Mouse (Mus musculus) spleen, adult 2 months (tissue): ENCODE results near the gene Nav2. TPM values are rescaled to one million over a fixed set of nuclear protein-coding genes. Genes with fewer than 3 reads are reported as not detected.

Experiments used
- DNase-seq, 2 experiments: peaks; one replicate each; pipeline versions ENCODE4 v3.0.0 to v3.0.0-alpha.2; 2012 to 2021; ENCODE audit warnings: low spot score in 2 of 2, low read depth in 1 of 2
- H3K27ac ChIP-seq: fragments of 200-500 bp; 2 replicates; pipeline ENCODE4 v1.5.1; 2012; ENCODE audit warnings: low read length, inconsistent platforms; ENCODE audit not compliant: insufficient read depth
- H3K27me3 ChIP-seq: fragments of 200-500 bp; 2 replicates; pipeline ENCODE4 v1.6.1; 2012; ENCODE audit warnings: mild to moderate bottlenecking, moderate library complexity, low read length, inconsistent platforms; ENCODE audit not compliant: control insufficient read depth, insufficient read depth
- H3K36me3 ChIP-seq: fragments of 200-500 bp; 2 replicates; pipeline ENCODE4 v1.6.1; 2012; ENCODE audit warnings: mild to moderate bottlenecking, low read length, inconsistent platforms; ENCODE audit not compliant: control insufficient read depth, insufficient read depth
- H3K4me1 ChIP-seq: fragments of 200-500 bp; 2 replicates; pipeline ENCODE4 v1.6.1; 2011; ENCODE audit warnings: inconsistent platforms; ENCODE audit not compliant: control insufficient read depth, insufficient read depth, insufficient read length
- H3K4me3 ChIP-seq: fragments of 200-500 bp; 2 replicates; pipeline ENCODE4 v1.5.1; 2011; ENCODE audit warnings: mild to moderate bottlenecking, inconsistent platforms; ENCODE audit not compliant: insufficient read depth, insufficient read length; ENCODE audit errors: extremely low read depth
- CTCF ChIP-seq: fragments of 200-500 bp; IDR thresholded peaks from 2 replicates; pipeline ENCODE4 v1.5.1; 2011; ENCODE audit warnings: mild to moderate bottlenecking, inconsistent platforms; ENCODE audit not compliant: insufficient read depth, insufficient read length, insufficient replicate concordance; ENCODE audit errors: extremely low read depth
- POLR2A ChIP-seq: fragments of 200-500 bp; IDR thresholded peaks from 2 replicates; pipeline ENCODE4 v1.6.1; 2011; ENCODE audit warnings: low read depth, low read length, inconsistent platforms
- WGBS: fragments of 180-500 bp; shearing (Covaris S2); methylation state at CpG from one replicate; pipeline ENCODE4 v1.1.7; 2018; 5-methylcytosine and 5-hydroxymethylcytosine counted together
- polyA plus RNA-seq: library from polyadenylated mRNA; depleted of rRNA; stranded (reverse); fragments of >200 nt; gene quantifications from 2 replicates; pipeline ENCODE4 v1.2.3, GENCODE M21; 2012

Nav2 gene
- polyA plus RNA-seq, 1 experiment = 3.5 TPM

DNA sequence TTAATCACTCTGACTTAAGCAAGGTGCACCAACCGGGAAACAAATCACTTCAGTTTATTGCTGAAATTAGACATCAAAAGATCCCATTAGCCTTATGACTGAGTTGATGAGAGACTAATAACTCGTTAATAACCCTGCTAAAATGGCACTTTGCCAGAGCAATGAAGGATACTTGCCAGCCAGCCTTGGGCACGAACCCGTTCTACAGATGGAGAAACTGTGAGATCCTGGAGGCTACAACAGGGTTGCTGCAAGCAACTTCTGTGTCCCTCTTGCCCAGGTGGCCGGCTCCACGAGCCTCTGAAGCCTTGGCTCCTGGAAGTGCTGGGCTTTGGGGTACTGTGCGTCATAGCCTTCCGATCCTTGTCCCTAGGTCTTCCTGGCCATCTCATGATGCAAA is 681.1 kb downstream of the Nav2 start:
- 92% methylated on average over 8 of the region's 8 CpGs for WGBS
- Histone ChIP-seq H3K4me1 (no peaks in the 10 kb centered on the region), H3K4me3 (no peak overlapping the region), H3K27me3 (no peaks in the 10 kb centered on the region), H3K27ac (no peak overlapping the region), H3K36me3 (no peaks in the 10 kb centered on the region)
- TF ChIP-seq POLR2A = no peak
- no peak for TF ChIP-seq CTCF
- no peak for DNase-seq

DNA sequence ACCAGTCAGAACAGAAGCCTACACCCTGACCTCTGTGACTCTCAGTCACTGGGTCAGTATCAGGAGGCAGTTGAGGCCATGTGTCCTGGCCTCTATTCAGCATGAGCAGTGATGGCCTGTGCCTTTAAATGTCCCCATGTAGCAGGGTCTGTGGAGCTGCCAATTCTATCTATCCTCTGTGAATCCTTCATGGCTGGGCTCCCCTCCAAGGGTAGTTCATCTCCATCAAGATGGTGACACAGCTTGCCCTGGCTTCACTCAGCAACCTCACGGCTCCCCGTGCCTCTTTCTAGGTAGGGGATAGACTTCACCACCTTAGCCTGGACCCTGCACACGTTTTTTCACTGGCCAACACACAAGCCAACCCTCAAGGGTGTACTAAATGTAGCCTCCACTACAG is 689.3 kb downstream of the Nav2 start:
- WGBS = 88% methylated on average over 3 of the region's 3 CpGs
- Histone ChIP-seq H3K36me3 (no peaks in the 10 kb centered on the region), H3K27ac (no peak overlapping the region), H3K4me1 (peaks cover 10% of the 10 kb centered on the region; the same call in 1 of the 2 replicates), H3K27me3 (no peaks in the 10 kb centered on the region), H3K4me3 (no peak overlapping the region)
- no peak for TF ChIP-seq POLR2A
- no peak for TF ChIP-seq CTCF
- DNase-seq = no peak

- Histone ChIP-seq H3K4me3 (no peak overlapping the region), H3K27ac (no peak overlapping the region), H3K36me3 (no peaks in the 10 kb centered on the region), H3K4me1 (peaks cover 10% of the 10 kb centered on the region; the same call in 1 of the 2 replicates), H3K27me3 (no peaks in the 10 kb centered on the region)
- no peak for DNase-seq
- WGBS = 90% methylated on average over 13 of the region's 13 CpGs
- TF ChIP-seq CTCF (no peak), POLR2A (no peak)
These were observed 689.7 kb downstream of the Nav2 start for GRCm38 (mm10) chr7:49598225-49598624.

DNA sequence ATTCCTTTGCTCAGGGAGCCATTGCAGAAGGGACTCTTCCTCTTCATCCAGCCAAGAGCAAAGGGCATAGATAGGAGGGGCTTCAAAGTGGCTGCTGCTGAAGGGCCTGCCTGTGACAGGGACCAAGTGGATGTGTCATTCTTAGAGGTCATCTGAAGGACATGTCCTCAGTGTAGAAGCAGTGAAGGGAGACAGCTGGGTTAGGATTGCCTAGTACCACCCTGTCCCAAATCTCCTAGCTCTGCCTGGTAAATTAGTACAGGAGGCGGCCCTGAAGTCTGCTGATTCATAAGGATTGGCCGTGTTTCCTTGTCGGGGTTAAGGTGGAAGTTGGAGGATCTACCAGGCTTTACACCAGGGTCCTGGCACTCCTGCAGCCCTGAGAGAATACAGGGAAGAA is 691.4 kb downstream of the Nav2 start:
- 87% methylated on average over 3 of the region's 3 CpGs for WGBS
- no peak for TF ChIP-seq CTCF
- no peak for TF ChIP-seq POLR2A
- Histone ChIP-seq H3K27ac (no peak overlapping the region), H3K27me3 (no peaks in the 10 kb centered on the region), H3K36me3 (no peaks in the 10 kb centered on the region), H3K4me1 (peaks cover 10% of the 10 kb centered on the region; the same call in 1 of the 2 replicates), H3K4me3 (no peak overlapping the region)
- no peak for DNase-seq

DNA sequence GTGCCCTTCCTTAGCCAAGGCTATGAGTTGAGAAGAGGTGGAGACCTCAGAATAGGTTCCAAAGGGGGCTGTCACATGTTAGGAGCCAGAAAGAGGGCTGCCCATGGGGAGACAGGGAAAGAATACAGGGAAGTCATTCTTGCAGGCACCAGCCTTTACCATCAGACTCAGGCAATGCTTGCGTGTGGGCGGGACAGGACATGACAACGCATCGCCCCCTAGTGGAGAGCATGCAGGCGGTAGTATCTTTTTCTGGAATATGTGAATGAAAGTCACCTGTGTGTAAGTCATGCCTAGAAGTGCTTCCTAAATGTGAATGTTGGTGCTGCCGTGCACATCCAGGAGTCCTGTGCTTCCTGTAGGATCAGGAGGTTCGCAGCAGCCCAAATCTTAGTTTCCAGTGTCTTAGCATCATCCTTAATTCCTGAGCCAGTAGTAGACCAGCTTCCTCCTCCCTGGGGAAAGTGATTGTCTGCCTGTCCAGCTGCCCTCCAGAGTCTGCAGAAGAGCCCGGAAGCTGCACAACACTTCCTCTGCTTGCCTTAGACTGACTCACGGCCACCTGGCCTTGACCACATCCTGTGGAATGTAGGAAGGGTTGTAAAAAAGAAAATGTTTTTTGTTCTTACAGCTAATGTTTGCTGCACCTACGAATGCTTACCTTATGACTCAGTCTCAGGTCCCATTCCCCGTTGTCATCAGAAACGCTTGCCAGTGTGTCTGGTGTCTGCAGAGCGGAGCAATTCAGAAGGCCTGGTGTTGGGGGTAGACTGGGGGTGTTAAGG is 692.9 kb downstream of the Nav2 start:
- TF ChIP-seq CTCF (peak; percentile 78), POLR2A (no peak)
- Histone ChIP-seq H3K4me3 (no peak overlapping the region), H3K27me3 (no peaks in the 10 kb centered on the region), H3K36me3 (no peaks in the 10 kb centered on the region), H3K4me1 (peaks cover 10% of the 10 kb centered on the region; the same call in 1 of the 2 replicates), H3K27ac (peak overlapping the region; percentile 35)
- WGBS = 8% methylated on average over 13 of the region's 13 CpGs
- peak; percentile 54 to 59 for DNase-seq

DNA sequence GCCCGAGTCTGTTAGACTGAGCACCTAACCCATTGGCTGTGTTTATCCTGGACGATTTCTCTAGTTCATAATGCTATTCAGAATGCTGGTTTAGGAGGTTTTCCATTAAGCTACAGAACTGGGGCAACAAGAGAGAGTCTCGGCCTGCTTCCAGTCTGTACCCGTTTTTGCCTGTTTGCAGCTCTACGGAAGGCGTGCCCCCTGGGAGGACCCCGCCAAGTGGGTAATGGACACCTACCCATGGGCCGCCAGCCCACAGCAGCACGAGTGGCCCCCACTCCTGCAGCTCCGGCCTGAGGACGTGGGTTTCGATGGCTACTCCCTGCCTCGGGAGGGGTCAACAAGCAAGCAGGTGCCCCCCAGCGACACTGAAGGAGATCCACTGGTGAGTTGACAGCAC is 695.7 kb downstream of the Nav2 start:
- Histone ChIP-seq H3K4me1 (peaks cover 10% of the 10 kb centered on the region; the same call in 1 of the 2 replicates), H3K4me3 (no peak overlapping the region), H3K27me3 (no peaks in the 10 kb centered on the region), H3K36me3 (no peaks in the 10 kb centered on the region), H3K27ac (no peak overlapping the region)
- DNase-seq = no peak
- WGBS = 90% methylated on average over 14 of the region's 14 CpGs
- TF ChIP-seq CTCF = no peak
- no peak for TF ChIP-seq POLR2A
